Mouse (Mus musculus): ENCODE results near the gene Ttll11. TPM values are rescaled to one million over a fixed set of nuclear protein-coding genes. Genes with fewer than 3 reads are reported as not detected.

The Ttll11 gene
- polyA plus RNA-seq, 1 experiment from 2014 or later: 0.75 TPM

DNA sequence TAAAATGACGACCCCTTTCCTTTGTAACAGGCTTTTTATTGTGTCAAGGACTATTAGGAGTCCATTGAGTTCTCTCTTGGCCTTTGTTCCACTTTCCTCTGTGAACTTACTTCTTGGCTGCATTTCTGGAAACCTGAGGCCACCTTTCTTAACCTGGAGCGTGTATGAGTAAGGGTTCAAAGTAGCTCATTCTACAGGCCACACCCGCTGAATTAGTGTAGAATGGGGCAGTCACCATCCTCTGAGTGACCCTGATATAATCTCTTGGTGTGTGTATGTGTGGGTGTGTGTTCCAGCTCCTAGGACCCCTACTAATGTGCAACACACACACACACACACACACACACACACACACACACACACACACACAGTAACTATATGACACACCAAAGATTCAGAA is 89.1 kb downstream of the Ttll11 start:
- WGBS: 56% methylated on average over 3 of the region's 3 CpGs
- H3K9me3 ChIP-seq (ENCODE audit: low read length): no peaks in the 10 kb centered on the region
- H3K27me3 ChIP-seq (ENCODE audit: insufficient read depth, low read length): no peaks in the 10 kb centered on the region
- H3K4me2 ChIP-seq (replicated peaks; ENCODE audit: low read depth, low read length): no peak overlapping the region
- no peaks in the 10 kb centered on the region for H3K4me1 ChIP-seq (ENCODE audit: insufficient read depth, low read length)
- H3K9ac ChIP-seq (replicated peaks; ENCODE audit: low read length): no peak overlapping the region
- no peak for ATAC-seq (ENCODE audit: low FRiP score, low TSS enrichment)
- no peak overlapping the region for H3K27ac ChIP-seq (ENCODE audit: low read length)
- H3K4me3 ChIP-seq (ENCODE audit: low read length): no peak overlapping the region
- no peaks in the 10 kb centered on the region for H3K36me3 ChIP-seq (ENCODE audit: insufficient read depth, low read length)

- Histone ChIP-seq H3K27ac (ENCODE audit: low read length) (no peak overlapping the region), H3K4me3 (ENCODE audit: low read length) (no peak overlapping the region), H3K9ac (replicated peaks; ENCODE audit: low read length) (no peak overlapping the region), H3K4me1 (ENCODE audit: insufficient read depth, low read length) (no peaks in the 10 kb centered on the region), H3K36me3 (ENCODE audit: insufficient read depth, low read length) (no peaks in the 10 kb centered on the region), H3K9me3 (ENCODE audit: low read length) (no peaks in the 10 kb centered on the region), H3K4me2 (replicated peaks; ENCODE audit: low read depth, low read length) (no peak overlapping the region), H3K27me3 (ENCODE audit: insufficient read depth, low read length) (no peaks in the 10 kb centered on the region)
- ATAC-seq (ENCODE audit: low FRiP score, low TSS enrichment): no peak
- WGBS: 58% methylated on average over 2 of the region's 2 CpGs
These were observed 89.9 kb downstream of the Ttll11 start for GRCm38 (mm10) chr2:35889776-35890175.

DNA sequence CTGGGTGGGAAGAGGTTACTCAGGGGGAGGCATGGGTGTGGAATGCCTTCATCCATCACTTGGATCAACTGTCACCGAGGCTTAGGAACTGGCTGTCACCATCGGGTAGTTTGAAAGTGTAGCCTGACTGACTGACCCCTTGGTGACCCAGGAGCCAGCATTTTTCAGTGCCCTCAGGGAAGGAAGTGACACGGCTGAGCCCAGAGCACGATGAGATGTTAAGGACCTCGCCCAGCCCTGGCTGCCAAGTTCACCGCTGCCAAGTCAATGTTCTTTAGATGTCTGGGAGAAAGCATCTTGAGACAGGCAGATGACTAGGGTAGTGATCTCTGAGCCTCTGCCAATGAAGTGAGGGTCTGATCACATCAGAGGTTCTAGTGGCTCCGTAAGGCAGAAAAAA is 95.4 kb downstream of the Ttll11 start:
- Histone ChIP-seq H3K36me3 (ENCODE audit: insufficient read depth, low read length) (no peaks in the 10 kb centered on the region), H3K27ac (ENCODE audit: low read length) (no peak overlapping the region), H3K4me1 (ENCODE audit: insufficient read depth, low read length) (no peaks in the 10 kb centered on the region; the same call in 1 of the 2 replicates), H3K9me3 (ENCODE audit: low read length) (no peaks in the 10 kb centered on the region), H3K9ac (replicated peaks; ENCODE audit: low read length) (no peak overlapping the region), H3K4me2 (replicated peaks; ENCODE audit: low read depth, low read length) (no peak overlapping the region), H3K4me3 (ENCODE audit: low read length) (no peak overlapping the region), H3K27me3 (ENCODE audit: insufficient read depth, low read length) (peaks cover 5% of the 10 kb centered on the region; the same call in 1 of the 2 replicates)
- 23% methylated on average over 7 of the region's 7 CpGs for WGBS
- ATAC-seq (ENCODE audit: low FRiP score, low TSS enrichment): no peak

DNA sequence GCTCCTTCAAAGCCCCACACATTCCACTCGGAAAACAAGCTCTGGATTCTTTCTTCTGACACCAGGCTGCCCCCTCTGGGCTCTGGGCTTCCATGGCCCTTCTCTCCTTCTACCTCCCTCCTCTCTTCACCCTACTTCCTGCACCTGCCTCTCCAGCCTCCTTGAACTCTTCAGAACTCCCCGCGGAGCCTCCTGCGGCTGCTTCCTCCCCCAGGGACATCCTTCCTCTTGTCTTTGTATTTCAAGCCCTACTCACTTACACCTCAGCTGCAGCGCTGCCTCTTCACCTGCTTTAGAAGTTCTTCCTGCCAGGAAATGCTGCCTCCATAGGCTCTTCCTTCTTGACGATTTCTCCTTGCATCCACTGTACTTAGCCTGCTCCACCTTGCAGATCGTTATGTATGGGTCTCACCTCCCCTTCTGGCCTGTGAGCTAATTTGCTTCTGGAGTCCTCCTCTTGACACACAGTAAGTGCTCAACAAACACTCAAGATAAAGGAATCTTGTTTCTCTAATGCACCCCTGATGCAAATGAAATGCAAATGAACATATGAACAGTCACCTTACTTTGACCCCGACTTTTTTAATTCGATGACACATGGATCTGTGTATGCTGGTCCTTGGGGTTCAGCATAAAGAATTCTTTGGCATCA is 97.3 kb downstream of the Ttll11 start:
- Histone ChIP-seq H3K9me3 (ENCODE audit: low read length) (no peaks in the 10 kb centered on the region), H3K27ac (ENCODE audit: low read length) (no peak overlapping the region), H3K36me3 (ENCODE audit: insufficient read depth, low read length) (no peaks in the 10 kb centered on the region), H3K4me2 (replicated peaks; ENCODE audit: low read depth, low read length) (no peak overlapping the region), H3K9ac (replicated peaks; ENCODE audit: low read length) (no peak overlapping the region), H3K4me1 (ENCODE audit: insufficient read depth, low read length) (no peaks in the 10 kb centered on the region; the same call in 1 of the 2 replicates), H3K27me3 (ENCODE audit: insufficient read depth, low read length) (peaks cover 5% of the 10 kb centered on the region; the same call in 1 of the 2 replicates), H3K4me3 (ENCODE audit: low read length) (no peak overlapping the region)
- WGBS: 51% methylated on average over 9 of the region's 9 CpGs
- ATAC-seq (ENCODE audit: low FRiP score, low TSS enrichment): no peak

- H3K9me3 ChIP-seq (ENCODE audit: low read length): no peaks in the 10 kb centered on the region
- H3K4me2 ChIP-seq (replicated peaks; ENCODE audit: low read depth, low read length): no peak overlapping the region
- 78% methylated on average over 9 of the region's 9 CpGs for WGBS
- peaks cover 5% of the 10 kb centered on the region; the same call in 1 of the 2 replicates for H3K27me3 ChIP-seq (ENCODE audit: insufficient read depth, low read length)
- no peaks in the 10 kb centered on the region; the same call in 1 of the 2 replicates for H3K4me1 ChIP-seq (ENCODE audit: insufficient read depth, low read length)
- ATAC-seq (ENCODE audit: low FRiP score, low TSS enrichment): no peak
- H3K4me3 ChIP-seq (ENCODE audit: low read length): no peak overlapping the region
- no peak overlapping the region for H3K9ac ChIP-seq (replicated peaks; ENCODE audit: low read length)
- H3K27ac ChIP-seq (ENCODE audit: low read length): no peak overlapping the region
- H3K36me3 ChIP-seq (ENCODE audit: insufficient read depth, low read length): no peaks in the 10 kb centered on the region
These were observed 97.8 kb downstream of the Ttll11 start for GRCm38 (mm10) chr2:35881896-35882295.

- Histone ChIP-seq H3K4me3 (ENCODE audit: low read length) (no peak overlapping the region), H3K4me2 (replicated peaks; ENCODE audit: low read depth, low read length) (no peak overlapping the region), H3K27ac (ENCODE audit: low read length) (no peak overlapping the region), H3K4me1 (ENCODE audit: insufficient read depth, low read length) (no peaks in the 10 kb centered on the region; the same call in 1 of the 2 replicates), H3K27me3 (ENCODE audit: insufficient read depth, low read length) (peaks cover 5% of the 10 kb centered on the region; the same call in 1 of the 2 replicates), H3K9ac (replicated peaks; ENCODE audit: low read length) (no peak overlapping the region), H3K36me3 (ENCODE audit: insufficient read depth, low read length) (no peaks in the 10 kb centered on the region), H3K9me3 (ENCODE audit: low read length) (no peaks in the 10 kb centered on the region)
- ATAC-seq (ENCODE audit: low FRiP score, low TSS enrichment): 0 out of 2 replicates have a peak, but pooled peaks have one; percentile 31
- WGBS: 49% methylated on average over 7 of the region's 7 CpGs
These were observed 99.4 kb downstream of the Ttll11 start for GRCm38 (mm10) chr2:35880362-35880761.

GRCm38 (mm10) chr2:35879887-35880286 is 99.8 kb downstream of the Ttll11 start:
- Histone ChIP-seq H3K27ac (ENCODE audit: low read length) (no peak overlapping the region), H3K9me3 (ENCODE audit: low read length) (no peaks in the 10 kb centered on the region), H3K9ac (replicated peaks; ENCODE audit: low read length) (no peak overlapping the region), H3K4me2 (replicated peaks; ENCODE audit: low read depth, low read length) (no peak overlapping the region), H3K4me1 (ENCODE audit: insufficient read depth, low read length) (no peaks in the 10 kb centered on the region; the same call in 1 of the 2 replicates), H3K4me3 (ENCODE audit: low read length) (no peak overlapping the region), H3K27me3 (ENCODE audit: insufficient read depth, low read length) (peaks cover 5% of the 10 kb centered on the region; the same call in 1 of the 2 replicates), H3K36me3 (ENCODE audit: insufficient read depth, low read length) (no peaks in the 10 kb centered on the region)
- 79% methylated on average over 4 of the region's 4 CpGs for WGBS
- ATAC-seq (ENCODE audit: low FRiP score, low TSS enrichment): no peak

DNA sequence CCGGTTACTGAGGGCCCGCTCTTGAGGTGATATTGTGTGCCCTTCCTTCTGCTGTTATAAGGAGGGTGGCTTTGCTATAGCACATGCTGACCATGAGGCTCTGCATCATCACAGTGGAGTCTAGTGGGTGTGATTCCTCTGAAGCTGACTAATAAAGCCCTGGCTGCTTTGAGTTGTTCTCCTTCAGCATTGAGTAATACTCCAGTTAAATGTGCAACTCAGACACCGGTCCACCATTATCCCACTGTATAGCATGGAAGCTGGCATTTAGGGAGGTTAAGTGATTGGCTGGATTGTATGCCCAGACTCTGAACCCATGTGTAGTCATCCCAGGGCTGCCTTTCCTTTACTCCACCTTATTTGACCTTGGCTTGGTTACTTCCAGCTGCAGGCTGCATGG is 101.2 kb downstream of the Ttll11 start:
- Histone ChIP-seq H3K4me3 (ENCODE audit: low read length) (no peak overlapping the region), H3K4me2 (replicated peaks; ENCODE audit: low read depth, low read length) (no peak overlapping the region), H3K27me3 (ENCODE audit: insufficient read depth, low read length) (peaks cover 5% of the 10 kb centered on the region; the same call in 1 of the 2 replicates), H3K9ac (replicated peaks; ENCODE audit: low read length) (no peak overlapping the region), H3K9me3 (ENCODE audit: low read length) (no peaks in the 10 kb centered on the region), H3K36me3 (ENCODE audit: insufficient read depth, low read length) (no peaks in the 10 kb centered on the region), H3K27ac (ENCODE audit: low read length) (no peak overlapping the region), H3K4me1 (ENCODE audit: insufficient read depth, low read length) (no peaks in the 10 kb centered on the region; the same call in 1 of the 2 replicates)
- no peak for ATAC-seq (ENCODE audit: low FRiP score, low TSS enrichment)
- WGBS: 97% methylated on average over 3 of the region's 3 CpGs

GRCm38 (mm10) chr2:35875572-35875971 is 104.1 kb downstream of the Ttll11 start:
- no peak overlapping the region for H3K27ac ChIP-seq (ENCODE audit: low read length)
- H3K9ac ChIP-seq (replicated peaks; ENCODE audit: low read length): no peak overlapping the region
- WGBS: 86% methylated on average over 7 of the region's 7 CpGs
- no peaks in the 10 kb centered on the region; the same call in 1 of the 2 replicates for H3K4me1 ChIP-seq (ENCODE audit: insufficient read depth, low read length)
- no peak overlapping the region for H3K4me3 ChIP-seq (ENCODE audit: low read length)
- no peaks in the 10 kb centered on the region for H3K36me3 ChIP-seq (ENCODE audit: insufficient read depth, low read length)
- no peaks in the 10 kb centered on the region for H3K27me3 ChIP-seq (ENCODE audit: insufficient read depth, low read length)
- H3K9me3 ChIP-seq (ENCODE audit: low read length): no peaks in the 10 kb centered on the region
- H3K4me2 ChIP-seq (replicated peaks; ENCODE audit: low read depth, low read length): no peak overlapping the region
- ATAC-seq (ENCODE audit: low FRiP score, low TSS enrichment): no peak

DNA sequence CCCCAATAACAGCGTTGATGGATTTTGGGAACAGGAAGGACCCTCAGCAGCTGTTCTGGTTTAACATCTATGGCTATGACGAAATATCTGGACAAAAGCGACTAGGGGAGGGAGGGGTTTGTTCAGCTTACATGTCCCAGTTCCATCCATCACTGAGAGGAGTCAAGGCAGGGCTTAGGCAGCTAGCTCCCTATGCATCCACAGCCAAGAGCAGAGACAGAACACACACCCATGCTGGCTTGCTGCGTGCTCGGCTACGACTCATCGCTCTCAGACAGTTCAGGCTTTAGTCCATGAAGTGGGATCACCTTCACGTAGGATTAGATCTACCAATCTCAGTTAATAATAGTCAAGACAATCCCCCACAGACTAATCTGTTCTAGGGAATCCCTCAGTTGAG is 105.3 kb downstream of the Ttll11 start:
- 82% methylated on average over 8 of the region's 8 CpGs for WGBS
- Histone ChIP-seq H3K4me2 (replicated peaks; ENCODE audit: low read depth, low read length) (no peak overlapping the region), H3K36me3 (ENCODE audit: insufficient read depth, low read length) (no peaks in the 10 kb centered on the region), H3K4me3 (ENCODE audit: low read length) (no peak overlapping the region), H3K4me1 (ENCODE audit: insufficient read depth, low read length) (no peaks in the 10 kb centered on the region), H3K9me3 (ENCODE audit: low read length) (no peaks in the 10 kb centered on the region), H3K27me3 (ENCODE audit: insufficient read depth, low read length) (no peaks in the 10 kb centered on the region), H3K9ac (replicated peaks; ENCODE audit: low read length) (no peak overlapping the region), H3K27ac (ENCODE audit: low read length) (no peak overlapping the region)
- no peak for ATAC-seq (ENCODE audit: low FRiP score, low TSS enrichment)
